Mouse (Mus musculus) myocyte (in vitro differentiated cells): Measurements from ENCODE around the gene Cbl.

ENCODE experiments used
- E2F4 ChIP-seq: IDR thresholded peaks from one replicate; pipeline ENCODE4 v1.6.1; 2011; ENCODE audit warnings: mild to moderate bottlenecking, control low read depth, moderate library complexity; ENCODE audit not compliant: insufficient read depth
- MYOD1 ChIP-seq, 3 experiments: IDR thresholded peaks; one replicate each; pipeline ENCODE4 v1.6.1; 2011; ENCODE audit warnings: control low read depth in 2 of 3, low read depth in 2 of 3, mild to moderate bottlenecking in 2 of 3, moderate library complexity in 1 of 3; ENCODE audit not compliant: insufficient read length in 2 of 3, control insufficient read depth in 1 of 3
- MYOG ChIP-seq, 3 experiments: IDR thresholded peaks; one replicate each; pipeline ENCODE4 v1.6.1; 2011; ENCODE audit warnings: control low read depth in 2 of 3, low read depth in 2 of 3, mild to moderate bottlenecking in 2 of 3; ENCODE audit not compliant: insufficient read length in 2 of 3, control insufficient read depth in 1 of 3, insufficient read depth in 1 of 3
- POLR2A ChIP-seq: IDR thresholded peaks from one replicate; pipeline ENCODE4 v1.6.1; 2011; ENCODE audit warnings: low read depth, mild to moderate bottlenecking, control low read depth, moderate library complexity; ENCODE audit not compliant: insufficient read length
- TCF12 ChIP-seq: IDR thresholded peaks from one replicate; pipeline ENCODE4 v1.6.1; 2011; ENCODE audit warnings: mild to moderate bottlenecking, control low read depth; ENCODE audit not compliant: poor library complexity, insufficient read depth, severe bottlenecking
- USF1 ChIP-seq: IDR thresholded peaks from one replicate; pipeline ENCODE4 v1.6.1; 2011; ENCODE audit warnings: low read depth, mild to moderate bottlenecking, control low read depth, moderate library complexity

- TF ChIP-seq MYOD1 (IDR thresholded peaks at IDR 0.05; ENCODE audit: control insufficient read depth in 1 of 3, insufficient read length in 2 of 3, low read depth in 2 of 3) = no peak
- TF ChIP-seq POLR2A = no peak
- no peak for TF ChIP-seq E2F4
- TF ChIP-seq TCF12 = no peak
- TF ChIP-seq MYOG (IDR thresholded peaks at IDR 0.05; ENCODE audit: control insufficient read depth in 1 of 3, insufficient read depth in 1 of 3, insufficient read length in 2 of 3, low read depth in 2 of 3) = no peak
- TF ChIP-seq USF1 = no peak
Observed at GRCm38 (mm10) chr9:44269973-44270372, 36.1 kb upstream of the Cbl start.
